11 mouse cellular contexts compared by ENCODE assay signal in genomic region chr19:10137423-10137822, GRCm38 (mm10). TPM values are rescaled to one million over a fixed set of nuclear protein-coding genes. Genes with fewer than 3 reads are reported as not detected.
DNase-seq lines count a peak whose midpoint lies in the region; ATAC-seq lines count a peak whose summit lies in the region.
"Had no signal": no experiment of that assay in that cellular context is flagged by ENCODE, and none has a peak within 500 bp of the region (broad histone marks: within the 10 kb centered on the region; RNA-seq: fewer than 3 reads in every experiment).

No protein-coding gene starts in this region.

- H3K4me2 ChIP-seq in heart, embryonic 11.5 days: no peak overlapping the region
- H3K4me2 ChIP-seq: hindbrain, embryonic 13.5 days had no signal

- no peaks in the 10 kb centered on the region for H3K27me3 ChIP-seq in heart, embryonic 11.5 days (ENCODE audit: control insufficient read depth, insufficient read depth, low read length)
- H3K27me3 ChIP-seq: hindbrain, embryonic 13.5 days had no signal

- H3K27ac ChIP-seq in heart, embryonic 11.5 days (ENCODE audit: low read depth, low read length): no peak overlapping the region
- H3K27ac ChIP-seq: hindbrain, embryonic 13.5 days had no signal

- intact Hi-C loops in heart, postnatal 14 days (cut with DNase I): no loop called here

- no peaks in the 10 kb centered on the region for H3K36me3 ChIP-seq in heart, embryonic 11.5 days (ENCODE audit: control insufficient read depth, insufficient read depth, low read length)
- H3K36me3 ChIP-seq: hindbrain, embryonic 13.5 days had no signal

- H3K4me3 ChIP-seq in heart, embryonic 11.5 days (ENCODE audit: low read depth, low read length): no peak overlapping the region
- H3K4me3 ChIP-seq: hindbrain, embryonic 13.5 days had no signal

- H3K4me1 ChIP-seq in heart, embryonic 11.5 days (ENCODE audit: control insufficient read depth, insufficient read depth, low read length): no peaks in the 10 kb centered on the region
- H3K4me1 ChIP-seq: hindbrain, embryonic 13.5 days had no signal

- WGBS in heart, embryonic 11.5 days (ENCODE audit: insufficient replicate concordance): 67% methylated on average over 5 of the region's 5 CpGs

- DNase-seq in heart, adult 18-20 months: peak; percentile 50 to 51
- peak; percentile 17 for DNase-seq in MN1 (ENCODE audit: low spot score)
- DNase-seq in heart, postnatal 14 days: peak; percentile 10 to 33
- peak; percentile 55 for DNase-seq in lung, postnatal 10 days
- DNase-seq in ovary, postnatal 14 days (ENCODE audit: low spot score): no peak
- no peak for DNase-seq in left cerebral cortex, adult 9 months (ENCODE audit: low spot score in 2 of 2)
- DNase-seq in right cerebral cortex, postnatal 36 days (ENCODE audit: low spot score in 2 of 2): no peak
- DNase-seq: cerebellum, adult 11 months; layer of hippocampus, postnatal 36 days had no signal

- no peak overlapping the region for H3K9ac ChIP-seq in heart, embryonic 11.5 days (ENCODE audit: low read depth, low read length)
- H3K9ac ChIP-seq: hindbrain, embryonic 13.5 days had no signal

- H3K9me3 ChIP-seq in heart, embryonic 11.5 days (replicated peaks; ENCODE audit: control insufficient read depth, low read length): no peaks in the 10 kb centered on the region
- H3K9me3 ChIP-seq: hindbrain, embryonic 13.5 days had no signal

- no peak for ATAC-seq in heart, embryonic 11.5 days (replicated peaks; ENCODE audit: insufficient number of reproducible peaks, low FRiP score, low TSS enrichment)

RNA-seq across cellular contexts. Expression of gene Fads2, which starts 35.9 kb away (rescaled TPM):
- 1 to 10 TPM; 5.2 to 5.5 TPM for total RNA-seq in heart, adult 18-20 months (2021)
- polyA plus RNA-seq in heart, embryonic 11.5 days (2014; fragmentation: Nextera tagmentation; extraction: Ambion mirVana): 27.1 and 31.1 TPM in 2 replicates
- total RNA-seq in heart, postnatal 14 days (2021): 1 to 10 TPM; 7.8 to 9.8 TPM

RNA-seq across cellular contexts. Expression of gene Fads1, which starts 45.3 kb away (rescaled TPM):
- 10 to 100 TPM; 23.6 to 26.1 TPM for total RNA-seq in heart, adult 18-20 months (2021)
- 64.6 and 65.8 TPM in 2 replicates for polyA plus RNA-seq in heart, embryonic 11.5 days (2014; fragmentation: Nextera tagmentation; extraction: Ambion mirVana)
- 10 to 100 TPM; 23.4 to 23.5 TPM for total RNA-seq in heart, postnatal 14 days (2021)

Comparison
In these comparisons a context has a peak if more than half of its experiments do, and no peak if none do; other contexts are left out.
1. DNase-seq: peak in heart, adult 18-20 months (2 of 2), MN1 (single experiment), heart, postnatal 14 days (2 of 2) and lung, postnatal 10 days (single experiment); none in ovary, postnatal 14 days (single experiment), left cerebral cortex, adult 9 months (0 of 2) and right cerebral cortex, postnatal 36 days (0 of 2).